Mouse (Mus musculus): Measurements from ENCODE around the gene Asb4.
A peak's percentile ranks its signal among the peaks of the same experiment; 100 is the strongest.
"Not testable (repeated sequence)": the region's sequence is repeated elsewhere in the genome, so short reads cannot be mapped to it uniquely, and the experiment has no call there.

Gene Asb4

GRCm38 (mm10) chr6:5383336-5384177, at the start of gene Asb4:
Gene Asb4, plus strand, starts transcription at chr6:5383386.
- no peak for DNase-seq

GRCm38 (mm10) chr6:5334021-5334420, 49.2 kb upstream of the Asb4 start:
- DNase-seq: no peak

DNA sequence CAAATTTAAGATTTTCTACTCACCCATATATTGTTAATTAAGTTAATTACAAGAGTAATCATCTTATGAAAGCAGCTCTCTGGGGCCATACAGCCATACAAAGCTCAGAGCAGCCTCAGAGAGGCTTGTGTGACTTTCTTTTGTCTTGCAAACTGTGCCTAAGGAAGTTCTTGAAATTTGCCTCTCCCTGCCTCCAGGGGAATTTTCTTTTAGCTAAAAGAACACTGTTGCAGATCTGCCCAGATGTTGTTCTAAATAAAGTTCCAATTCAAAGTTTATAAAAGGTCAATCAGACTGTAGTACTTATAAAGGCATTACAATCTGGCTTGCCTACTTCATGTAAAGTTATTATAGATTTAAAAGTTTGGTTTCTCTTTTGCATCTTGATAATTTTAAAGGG, 47.2 kb upstream of the Asb4 start:
- DNase-seq: not testable (repeated sequence)

GRCm38 (mm10) chr6:5338781-5339180, 44.4 kb upstream of the Asb4 start:
- not testable (repeated sequence) for DNase-seq

DNA sequence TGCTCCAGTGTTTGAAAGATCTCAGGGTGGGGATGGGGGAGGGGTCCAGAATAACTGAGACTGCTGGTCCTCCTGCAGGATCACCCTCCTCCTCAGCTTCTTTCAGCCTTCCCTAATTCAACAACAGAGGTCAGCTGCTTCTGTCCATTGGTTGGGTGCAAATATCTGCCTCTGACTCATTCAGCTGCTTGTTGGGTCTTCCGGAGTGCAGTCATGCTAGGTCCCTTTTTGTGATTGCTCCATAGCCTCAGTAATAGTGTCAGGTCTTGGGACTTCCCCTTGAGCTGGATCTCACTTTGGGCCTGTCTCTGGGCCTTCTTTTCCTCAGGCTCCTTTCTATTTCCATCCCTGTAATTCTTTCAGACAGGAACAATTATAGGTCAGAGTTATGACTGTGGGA, 43.9 kb upstream of the Asb4 start:
- DNase-seq: not testable (repeated sequence)

GRCm38 (mm10) chr6:5344255-5344654, 38.9 kb upstream of the Asb4 start:
- no peak for DNase-seq

DNA sequence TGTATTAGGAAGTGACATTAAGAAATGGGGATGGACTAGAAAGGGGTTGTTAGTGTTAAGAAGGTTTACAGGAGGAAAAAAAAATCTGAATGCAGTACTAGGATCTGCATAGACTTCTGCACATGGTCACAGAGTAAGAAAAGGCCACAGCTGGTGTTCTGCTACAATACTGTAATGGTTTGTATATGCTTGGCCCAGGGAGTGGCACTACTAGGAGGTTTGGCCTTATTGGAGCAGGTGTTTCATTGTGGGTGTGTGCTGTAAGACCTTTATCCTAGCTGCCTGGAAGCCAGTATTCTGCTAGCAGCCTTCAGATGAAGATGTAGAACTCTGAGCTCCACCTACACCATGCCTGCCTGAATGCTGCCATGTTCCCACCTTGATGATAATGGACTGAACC, 25.3 kb upstream of the Asb4 start:
- no peak for DNase-seq

- DNase-seq: no peak
Observed at GRCm38 (mm10) chr6:5360402-5360801, 22.8 kb upstream of the Asb4 start.

DNA sequence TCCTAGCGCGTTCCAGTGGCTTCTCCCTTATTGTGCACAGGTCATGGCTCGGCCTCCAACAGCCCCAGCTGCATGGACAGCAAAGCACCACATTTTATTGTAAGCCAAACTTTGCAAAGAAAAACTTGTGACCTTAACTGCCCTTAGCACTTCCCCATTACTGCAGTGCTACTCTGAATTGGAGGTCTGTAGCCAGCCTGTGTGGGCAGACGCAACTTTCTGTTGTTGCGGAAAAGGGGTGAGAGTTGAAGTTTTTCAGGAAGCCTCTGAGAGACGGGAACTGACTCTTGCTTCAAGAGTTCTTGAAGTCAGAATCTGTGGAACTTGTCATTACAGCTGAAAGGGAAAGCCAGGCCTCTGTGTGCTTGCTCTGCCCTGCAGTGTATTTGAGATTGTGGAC, 21.2 kb upstream of the Asb4 start:
- no peak for DNase-seq

GRCm38 (mm10) chr6:5365845-5366244, 17.3 kb upstream of the Asb4 start:
- DNase-seq: no peak

GRCm38 (mm10) chr6:5376884-5377283, 6.3 kb upstream of the Asb4 start:
- no peak for DNase-seq

DNA sequence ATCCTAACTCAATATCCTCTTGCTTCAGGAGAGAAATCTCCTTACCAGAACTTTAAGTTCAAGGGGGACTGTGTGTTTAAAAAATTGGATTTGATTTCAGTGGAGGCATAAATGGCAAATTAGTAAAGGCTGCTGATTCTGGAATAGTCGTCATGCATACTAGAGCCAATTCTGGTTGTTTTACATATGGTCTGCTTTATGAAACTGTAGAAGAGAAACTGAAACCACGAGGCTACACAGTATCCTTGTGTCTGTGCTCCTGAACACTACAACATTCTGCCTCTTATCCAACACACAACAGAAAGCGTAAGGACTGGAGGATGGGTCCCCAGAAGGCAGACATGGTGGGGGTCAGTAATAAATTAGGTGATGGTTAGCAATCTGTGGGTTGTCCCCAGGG, 4.1 kb upstream of the Asb4 start:
- no peak for DNase-seq

DNA sequence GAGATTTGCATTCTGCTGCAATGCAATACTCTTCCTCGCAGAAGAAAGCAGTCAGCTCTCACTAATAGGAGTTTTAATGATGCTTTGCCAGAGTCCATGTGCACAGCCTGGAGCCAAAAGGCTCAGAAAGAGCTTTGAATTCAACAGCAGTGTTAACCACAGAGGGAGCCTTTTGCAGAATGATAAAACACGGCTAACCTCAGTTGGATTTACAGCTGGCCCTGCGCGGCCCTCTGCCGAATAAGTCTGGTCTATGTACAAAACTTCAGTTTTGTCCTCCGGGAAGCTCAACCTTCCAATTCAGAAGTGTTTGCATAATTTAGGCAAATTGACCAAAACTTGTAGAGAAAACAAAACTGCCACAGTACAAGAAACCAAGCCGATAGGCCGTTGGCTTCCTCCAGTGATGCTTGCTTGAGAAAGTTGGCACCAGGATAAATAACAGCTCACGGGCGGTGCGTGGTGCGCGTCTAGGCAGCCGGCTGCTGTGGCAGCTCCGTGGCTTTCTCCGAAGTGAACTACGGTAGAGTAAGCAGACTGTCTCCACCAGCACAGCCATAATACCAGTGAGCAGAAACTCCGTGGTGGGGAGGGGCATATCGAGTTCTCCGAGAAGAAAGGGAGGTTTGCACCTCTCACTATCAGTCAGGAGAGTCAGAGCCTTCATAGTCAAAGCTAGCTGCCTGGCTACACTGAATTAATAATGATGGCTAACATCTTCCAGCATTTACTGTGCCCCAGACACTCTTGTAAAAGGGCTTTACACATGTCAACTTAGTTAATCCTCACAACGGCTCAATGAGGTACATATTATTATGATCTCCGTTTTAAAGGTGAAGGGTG, 3.2 kb upstream of the Asb4 start:
- no peak for DNase-seq

GRCm38 (mm10) chr6:5380624-5381252, 2.4 kb upstream of the Asb4 start:
- DNase-seq: no peak

GRCm38 (mm10) chr6:5381918-5382582, 1.1 kb upstream of the Asb4 start:
- no peak for DNase-seq

DNA sequence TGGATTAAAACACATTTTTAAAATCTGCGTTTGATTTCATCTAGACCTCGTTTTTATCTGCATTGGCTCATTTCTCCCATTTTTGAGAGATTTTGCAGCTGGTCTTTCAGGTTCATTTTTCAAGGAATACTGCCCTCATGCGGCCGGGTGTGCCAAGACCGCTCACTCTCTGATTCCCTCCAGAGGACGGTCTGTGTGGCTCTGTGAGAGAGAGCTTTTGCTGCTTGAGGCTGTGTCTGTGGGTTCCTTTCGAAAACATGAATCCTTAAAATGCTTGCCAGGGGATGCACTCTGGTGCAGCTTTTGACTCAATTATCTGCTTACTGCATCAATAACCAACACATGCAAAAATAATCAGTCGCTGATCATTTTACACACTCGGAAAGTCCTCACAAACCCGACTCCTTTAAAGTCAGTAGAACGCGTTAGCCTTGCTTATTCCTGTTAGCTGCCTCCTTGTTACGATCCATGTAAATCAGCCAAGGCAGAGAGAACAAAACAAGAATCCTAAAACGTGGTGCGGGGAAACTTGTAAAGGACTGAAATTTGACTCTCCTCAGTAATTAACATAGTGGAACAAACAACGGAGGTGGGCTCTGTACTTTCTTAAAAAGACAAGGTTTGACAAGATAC, 487 bp upstream of the Asb4 start:
- peak; percentile 67 to 69 for DNase-seq

GRCm38 (mm10) chr6:5384178-5384490, 948 bp downstream of the Asb4 start:
- DNase-seq: peak; percentile 31 to 46

- DNase-seq: no peak
Observed at GRCm38 (mm10) chr6:5385161-5385640, 2.0 kb downstream of the Asb4 start.

GRCm38 (mm10) chr6:5386486-5386885, 3.3 kb downstream of the Asb4 start:
- DNase-seq: no peak

GRCm38 (mm10) chr6:5387396-5387795, 4.2 kb downstream of the Asb4 start:
- no peak for DNase-seq

DNA sequence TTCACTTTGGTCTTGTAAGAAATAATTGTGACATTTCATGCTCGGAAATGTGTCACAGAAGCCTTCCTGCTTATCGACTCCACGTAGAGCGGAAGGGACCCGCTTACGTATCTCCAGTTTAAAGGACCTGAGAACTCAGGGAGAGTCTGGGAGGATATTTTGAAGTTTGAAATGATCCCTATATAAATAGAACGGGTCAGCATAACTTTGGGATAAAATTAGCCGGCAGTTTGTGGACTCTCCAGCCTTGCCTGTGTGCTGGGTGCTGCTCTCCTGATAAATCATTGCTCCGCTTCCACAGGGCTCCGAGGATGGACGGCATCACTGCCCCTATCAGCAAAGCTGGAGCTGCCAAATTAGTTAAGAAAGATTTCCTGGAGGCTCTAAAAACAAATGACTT, 7.1 kb downstream of the Asb4 start:
- DNase-seq: no peak

DNA sequence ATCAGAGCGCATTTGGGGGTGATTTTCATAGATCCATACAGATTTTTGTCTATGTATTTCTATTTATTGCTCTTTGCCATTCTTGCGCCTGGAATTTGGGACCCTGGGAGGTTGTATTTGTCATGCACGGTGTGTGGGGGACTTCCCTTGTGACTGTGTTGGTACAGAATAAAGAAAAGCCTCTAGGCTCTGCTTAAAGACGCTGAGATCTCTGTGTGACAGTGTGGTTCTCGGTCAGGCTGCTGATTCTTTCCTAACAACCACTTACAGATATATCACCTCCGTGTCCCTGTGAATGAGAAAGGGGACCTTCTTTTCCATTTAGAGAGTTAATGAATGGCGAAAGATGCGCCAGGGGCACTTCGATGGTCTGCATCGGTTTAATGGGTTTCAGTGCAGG, 7.8 kb downstream of the Asb4 start:
- DNase-seq: no peak

GRCm38 (mm10) chr6:5394971-5395370, 11.8 kb downstream of the Asb4 start:
- no peak for DNase-seq

All from cerebellum, adult 18-20 months (tissue).